Mouse (Mus musculus): ENCODE results near the gene Prph2.

Gene Prph2

DNA sequence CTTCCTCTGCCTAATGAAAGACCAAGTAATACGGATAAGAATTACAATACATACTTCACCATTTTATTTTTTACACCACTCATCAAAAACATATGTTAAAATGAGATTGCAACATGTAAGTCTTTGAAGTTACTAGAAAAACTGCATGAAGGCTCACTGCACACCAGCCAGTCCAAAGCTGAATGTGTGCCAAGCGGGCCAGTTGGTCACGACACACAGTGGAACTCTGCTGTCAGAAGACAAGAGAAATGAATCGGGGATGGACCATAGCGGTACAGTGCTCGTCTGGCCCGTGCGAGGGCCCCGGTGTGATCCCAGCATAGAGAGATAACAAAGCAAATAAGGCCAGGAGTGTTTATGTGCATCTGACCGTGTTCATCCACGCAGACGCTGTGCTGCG, 52.9 kb downstream of the Prph2 start:
- no peak for DNase-seq (ENCODE audit: low spot score)

- DNase-seq (ENCODE audit: low spot score), result no peak
Measured at GRCm38 (mm10) chr17:46966892-46967291, 56.6 kb downstream of the Prph2 start.

DNA sequence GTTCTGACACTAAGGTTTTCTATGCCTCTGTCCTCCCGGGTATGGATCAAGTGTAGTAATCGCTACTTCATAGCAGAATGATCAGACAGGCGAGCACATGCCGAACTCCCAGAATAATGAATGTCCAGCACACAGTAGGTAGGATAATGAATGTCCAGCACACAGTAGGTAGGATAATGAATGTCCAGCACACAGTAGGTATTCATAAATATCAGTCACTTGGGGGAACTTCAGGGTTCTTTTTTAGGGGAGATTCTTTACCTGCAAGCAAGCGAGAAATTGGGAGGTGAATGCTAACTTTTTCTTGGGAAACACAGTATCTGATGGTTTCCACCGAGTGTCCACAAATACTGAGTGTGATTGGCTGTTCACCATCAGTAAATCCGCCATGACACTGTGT, 62.3 kb downstream of the Prph2 start:
- DNase-seq (ENCODE audit: low spot score), result no peak
